Mouse (Mus musculus) left cerebral cortex, postnatal 14 days (tissue): Measurements from ENCODE around the gene Olfr411. TPM values are rescaled to one million over a fixed set of nuclear protein-coding genes. Genes with fewer than 3 reads are reported as not detected.
A peak's percentile ranks its signal among the peaks of the same experiment; 100 is the strongest.

Experiments
- DNase-seq, 2 experiments: peaks; one replicate each; pipeline ENCODE4 v3.0.0; 2021 to 2022; ENCODE audit warnings: low spot score in 2 of 2, mixed read lengths in 1 of 2
- intact Hi-C: fragments of 180-260 bp; cut with DNase I; formaldehyde crosslinking; loops from one replicate; pipeline ENCODE4 v1.15.1; 2025
- long read RNA-seq, 2 experiments: library from polyadenylated mRNA; stranded (forward); transcript quantifications; one replicate each; pipeline ENCODE4 v2.0.0; 2021
- total RNA-seq, 2 experiments: library from RNA; stranded (reverse); gene quantifications; 2 replicates each; pipeline ENCODE4 v1.2.3; 2021

The Olfr411 gene
- total RNA-seq, result not detected
- long read RNA-seq, experiment 1, result 0 reads
- long read RNA-seq, experiment 2, result 0 reads

DNA sequence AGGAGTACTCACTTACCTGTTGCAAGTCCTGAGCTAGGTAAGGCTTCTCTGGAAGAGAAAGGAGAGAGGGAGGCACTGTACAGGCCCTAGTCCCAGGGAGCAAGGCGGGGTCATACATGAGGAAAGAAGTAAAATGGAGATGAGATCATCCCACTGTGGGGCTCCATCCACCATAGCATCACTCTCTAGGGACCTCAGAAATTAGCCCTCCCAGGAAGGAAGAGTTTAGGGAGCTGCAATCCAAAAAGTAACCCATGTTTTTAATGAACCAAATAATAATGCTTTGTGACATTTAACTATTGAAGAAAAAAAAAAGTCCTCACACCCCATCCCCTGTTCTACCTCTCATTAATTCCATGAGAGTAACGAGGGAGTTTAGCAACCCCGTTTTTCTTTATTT lies at the start of gene Olfr411:
Gene Olfr411 (minus strand): TSS at position 101 of the 400 bp plus-strand sequence.
- intact Hi-C loops, result no loop called here
- no peak for DNase-seq

DNA sequence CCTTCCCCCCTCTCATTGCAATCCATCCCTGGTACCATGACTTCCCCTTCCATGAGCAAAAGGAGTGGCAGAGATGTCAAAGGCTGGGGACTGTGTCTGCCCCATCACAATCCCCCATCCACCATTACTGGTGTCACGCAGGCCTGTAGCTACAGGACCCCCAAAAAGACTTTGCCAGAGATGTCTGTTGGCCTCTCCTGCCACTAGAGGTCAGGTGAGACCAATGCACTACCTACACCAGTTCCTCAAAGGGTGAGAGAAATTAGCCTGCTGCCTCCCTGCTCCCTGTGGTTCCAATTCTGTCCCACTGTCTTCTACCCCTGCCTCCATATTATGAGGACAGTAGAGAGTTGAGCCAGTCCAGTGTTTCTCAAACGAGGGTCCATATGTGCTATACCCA lies 49.7 kb upstream of the Olfr411 start:
- intact Hi-C loops, result loop anchor here (5.0 kb wide), 1 partner anchor 125 kb away; no protein-coding TSS in a partner anchor

DNA sequence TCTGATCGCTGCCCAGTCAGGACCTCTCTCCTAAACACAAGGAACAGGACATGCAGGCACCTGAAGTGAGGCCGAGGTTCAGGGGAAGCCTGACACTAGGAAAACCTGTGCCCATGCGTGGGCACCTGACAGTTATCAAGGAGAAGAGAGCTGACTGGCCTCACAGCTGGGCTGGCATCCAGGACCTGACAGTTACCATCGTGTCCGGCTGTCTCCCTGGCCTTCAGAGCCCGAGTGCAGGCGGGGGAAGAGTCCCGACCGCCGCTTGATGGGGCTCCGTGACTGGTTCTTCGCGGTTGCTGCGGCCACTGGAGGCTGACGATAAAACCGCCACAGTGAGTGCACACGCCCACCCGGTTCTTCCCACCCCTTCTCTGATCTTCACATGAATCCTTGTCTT lies 43.1 kb upstream of the Olfr411 start:
- no peak for DNase-seq
- intact Hi-C loops, result no loop called here

More for the DNA sequence above, 49.7 kb upstream of the Olfr411 start:
- DNase-seq, result no peak

DNA sequence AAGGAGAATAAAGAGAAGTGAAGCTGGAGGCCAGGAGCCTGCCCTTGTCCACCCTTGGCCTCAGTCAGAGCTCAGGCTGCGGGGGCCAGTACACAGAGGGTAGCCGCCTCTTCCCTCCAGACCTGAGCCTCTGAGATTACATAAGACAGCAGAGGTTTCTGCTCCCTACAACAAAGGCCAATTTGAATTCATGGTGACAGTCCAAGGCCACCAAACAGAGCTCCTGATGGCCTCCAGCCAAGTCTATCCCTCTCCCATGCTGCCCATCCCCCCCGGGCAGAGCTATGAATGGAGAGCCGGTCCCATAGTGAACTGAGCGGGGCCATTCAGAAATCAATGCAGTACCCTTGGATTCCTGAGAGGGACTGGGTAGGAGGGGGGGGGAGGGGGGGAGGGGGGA lies 41.0 kb upstream of the Olfr411 start:
- peak in 1 of 2 experiments; percentile 39 for DNase-seq
- intact Hi-C loops, result no loop called here

DNA sequence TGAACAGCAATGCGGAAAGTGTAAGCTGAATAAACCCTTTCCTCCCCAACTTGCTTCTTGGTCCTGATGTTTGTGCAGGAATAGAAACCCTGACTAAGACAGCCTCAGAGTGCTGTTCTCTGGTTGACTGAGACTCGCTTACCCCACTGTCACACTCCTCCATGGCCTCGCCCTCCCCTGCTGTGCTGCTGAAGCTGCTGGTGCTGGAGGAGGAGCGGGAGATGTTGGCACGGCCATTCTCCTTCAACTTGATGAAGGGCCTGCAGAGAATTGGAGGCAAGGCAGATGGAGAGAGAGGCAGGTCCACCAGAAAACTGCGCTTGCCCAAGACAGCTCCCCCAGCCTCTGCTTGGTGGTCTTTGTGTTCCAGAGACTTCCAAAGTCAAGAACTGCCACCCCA lies 40.5 kb upstream of the Olfr411 start:
- intact Hi-C loops, result no loop called here
- no peak for DNase-seq

DNA sequence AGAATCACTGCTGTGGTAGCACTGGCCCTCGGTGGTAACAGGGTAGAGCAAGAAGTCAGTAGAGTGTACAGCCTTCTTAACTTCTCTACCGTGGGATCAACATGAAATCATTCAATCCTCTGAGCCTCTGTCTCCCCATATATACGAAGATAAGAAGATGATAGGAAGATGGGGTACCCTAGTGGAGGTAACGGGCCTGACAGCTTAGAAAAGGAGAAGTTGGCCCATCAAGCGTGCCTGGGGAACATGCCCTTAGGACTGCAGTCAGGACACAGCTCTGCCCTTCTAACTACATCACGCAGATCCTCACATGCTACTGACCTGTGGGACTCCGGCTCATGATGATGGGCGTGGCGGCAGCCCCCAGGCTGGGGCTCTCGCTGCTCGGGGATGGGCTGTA lies 39.4 kb upstream of the Olfr411 start:
- no peak for DNase-seq
- intact Hi-C loops, result no loop called here

DNA sequence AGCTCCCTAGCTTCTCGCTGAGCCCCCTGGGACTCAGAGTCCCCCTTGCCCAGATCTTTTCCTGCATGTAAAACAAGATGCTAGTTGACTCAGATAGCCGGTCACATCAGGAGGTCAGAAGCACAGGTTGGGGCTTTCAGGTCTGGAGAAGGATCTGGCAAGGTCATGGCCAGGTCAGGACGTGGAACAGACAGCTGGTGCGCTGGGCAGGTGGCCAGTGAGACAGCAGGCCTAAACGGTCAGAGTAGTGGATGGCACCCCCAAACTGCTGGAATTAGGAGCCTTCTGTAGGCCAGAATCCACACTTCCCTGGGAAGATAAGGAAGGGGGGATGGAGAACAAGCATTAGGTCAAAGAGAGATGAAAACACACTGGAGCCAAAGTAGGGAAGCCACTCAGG lies 34.8 kb upstream of the Olfr411 start:
- intact Hi-C loops, result no loop called here
- DNase-seq, result no peak

DNA sequence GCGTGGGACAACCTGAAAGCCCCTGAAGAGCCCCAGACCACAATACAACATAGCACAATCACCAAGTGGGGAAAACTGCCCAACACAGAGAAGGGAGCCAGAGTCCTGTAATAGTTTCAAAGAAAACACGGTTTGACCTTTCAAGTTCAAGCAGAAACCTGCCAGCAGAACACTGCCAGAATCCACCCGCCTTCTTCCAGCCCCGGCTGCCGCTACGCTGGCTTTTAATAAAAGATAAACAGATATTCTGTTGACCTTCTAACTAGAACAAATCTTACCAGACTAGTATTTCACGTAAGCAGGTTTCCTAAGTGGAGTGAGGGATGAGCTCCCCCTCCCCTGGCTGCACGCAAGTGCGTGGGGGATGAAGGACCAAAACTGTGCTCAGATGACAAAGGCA lies 33.2 kb upstream of the Olfr411 start:
- intact Hi-C loops, result no loop called here
- DNase-seq, result no peak

DNA sequence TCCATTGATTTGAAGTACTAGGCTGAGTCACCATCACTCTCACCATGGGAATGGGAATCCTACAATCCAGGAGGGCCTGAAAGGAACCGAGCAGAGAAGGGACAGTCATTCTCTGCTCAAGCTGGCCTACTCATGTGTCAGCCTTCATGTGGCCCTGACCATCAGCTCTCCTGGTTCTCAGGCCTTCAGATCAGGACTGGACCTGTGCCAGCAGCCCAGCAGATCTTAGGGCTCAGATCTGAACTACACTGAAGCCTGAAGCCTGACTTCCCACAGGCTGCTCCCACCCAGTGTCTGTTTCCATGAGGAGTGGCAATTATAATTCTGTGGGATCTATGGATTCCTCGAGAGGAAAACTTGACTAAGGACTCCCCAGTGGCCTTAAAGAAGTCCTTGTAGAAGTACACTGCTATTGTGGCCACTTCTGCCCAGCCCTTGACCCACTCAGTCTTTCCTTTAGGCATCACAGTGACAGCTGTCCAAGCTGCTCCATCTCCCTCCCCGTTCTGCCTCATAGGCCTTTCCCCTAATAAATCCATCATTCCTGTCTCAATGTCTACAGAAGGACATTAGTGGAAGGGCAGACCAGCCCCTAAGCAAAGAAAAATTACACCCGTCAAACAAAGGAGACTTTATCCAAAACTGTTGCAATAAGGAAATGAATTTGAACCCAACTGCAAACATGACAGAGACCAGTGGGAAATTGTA lies 26.9 kb upstream of the Olfr411 start:
- no peak for DNase-seq
- intact Hi-C loops, result loop anchor here (5.0 to 10.0 kb wide), 2 partner anchors 168 to 1305 kb away; no protein-coding TSS in a partner anchor

DNA sequence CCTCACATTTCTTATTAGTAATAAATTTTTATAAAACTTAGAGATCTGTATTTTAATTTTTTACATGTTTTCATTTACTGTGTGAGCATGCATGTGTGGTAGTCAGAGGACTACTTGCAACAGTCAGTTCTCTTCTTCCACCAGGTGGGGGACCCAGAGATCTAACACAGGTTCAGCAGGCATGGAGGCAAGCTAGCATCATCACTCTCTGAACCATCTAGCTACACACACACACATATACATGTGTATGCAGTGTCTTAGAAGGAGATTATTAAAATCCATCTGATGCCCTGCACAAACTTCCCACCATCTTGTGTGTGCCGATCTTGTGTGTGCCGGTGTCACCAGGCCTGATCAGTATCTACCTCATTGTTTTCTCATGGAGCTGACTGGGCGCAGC lies 24.4 kb upstream of the Olfr411 start:
- DNase-seq, result peak; percentile 84 to 86
- intact Hi-C loops, result loop anchor here (2.0 to 10.0 kb wide), 3 partner anchors 150 to 1302 kb away; no protein-coding TSS in a partner anchor

DNA sequence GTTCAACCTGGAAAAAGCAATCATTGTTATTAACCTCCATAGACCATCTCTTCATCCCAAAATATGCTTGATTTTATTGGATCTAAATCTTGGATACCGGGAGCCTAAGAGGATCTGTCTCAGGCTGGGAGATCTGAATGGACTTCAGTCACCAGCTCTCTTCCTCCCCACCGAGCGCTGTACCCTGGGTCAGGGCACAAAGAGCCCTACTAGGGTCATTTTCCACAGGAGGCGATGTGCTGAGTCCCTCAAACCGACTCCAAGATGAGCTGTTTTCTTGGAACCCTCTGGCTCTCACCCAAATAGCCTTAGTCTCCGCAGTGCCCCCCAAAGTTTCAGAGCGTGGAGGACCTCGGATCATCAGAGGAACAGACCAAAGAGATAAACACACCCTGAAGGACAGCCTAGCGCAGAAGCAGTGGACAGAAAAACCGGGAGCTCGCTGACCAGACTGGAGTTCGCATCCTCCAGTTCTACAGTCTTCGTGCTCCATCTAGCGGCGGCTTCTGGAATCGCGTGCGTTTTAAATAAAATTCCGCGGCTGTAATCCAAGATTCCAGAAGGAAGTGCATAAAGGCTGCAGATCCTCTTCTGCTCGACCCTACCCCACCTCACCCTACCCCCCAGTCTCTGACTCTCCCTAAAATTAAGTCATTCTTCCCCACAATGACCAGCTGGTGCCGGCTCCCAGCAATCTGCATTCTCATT lies 19.1 kb upstream of the Olfr411 start:
- intact Hi-C loops, result loop anchor here (2.0 to 10.0 kb wide), 2 partner anchors 1233 to 1297 kb away; partner anchors contain the start of gene Haspin

DNA sequence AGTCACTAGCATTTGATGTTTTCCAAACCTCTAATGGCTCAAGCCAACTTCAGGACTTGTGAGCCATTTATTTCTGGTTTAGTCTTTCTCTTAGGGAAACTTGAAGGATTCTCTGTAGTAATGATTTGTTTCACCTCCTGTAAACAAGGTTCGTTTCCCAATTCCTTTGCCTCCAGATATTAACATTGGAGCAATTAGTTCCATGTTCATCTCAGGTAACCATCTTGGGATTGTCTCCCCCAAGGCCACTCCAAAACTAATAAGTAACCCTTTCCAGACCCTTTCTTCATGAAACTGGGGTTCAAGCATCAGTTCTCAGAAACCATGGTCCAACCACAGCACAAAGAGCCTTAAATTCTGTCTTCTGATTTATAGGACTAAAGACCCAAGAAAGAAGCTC lies 9.3 kb upstream of the Olfr411 start, which contains the start of gene Olfr412:
Gene Olfr412 (plus strand): TSS at position 301 of the 400 bp plus-strand sequence.
- intact Hi-C loops, result no loop called here
- no peak for DNase-seq

More for the DNA sequence above, 19.1 kb upstream of the Olfr411 start:
- DNase-seq, result peak; percentile 72 to 89

DNA sequence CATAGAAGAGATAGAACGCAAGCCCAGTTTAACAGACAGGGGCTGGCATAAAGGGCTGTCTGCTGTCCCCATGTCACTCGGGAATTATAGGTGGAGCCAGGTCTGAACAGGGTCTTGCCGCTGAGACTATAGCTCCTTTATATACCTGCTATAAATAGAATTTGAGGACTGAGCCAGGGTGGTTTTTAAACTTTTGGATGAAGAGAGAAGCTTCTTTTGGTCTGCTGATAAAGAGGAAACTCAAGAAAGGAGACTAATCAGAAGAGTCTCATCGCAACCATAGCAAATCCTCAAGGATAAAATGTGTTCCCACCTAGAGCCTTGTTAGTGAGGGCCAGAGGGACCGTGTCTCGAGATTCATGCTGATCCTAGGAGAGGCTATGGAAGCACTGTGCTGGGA lies 14.5 kb downstream of the Olfr411 start, which contains the start of gene Olfr410:
Gene Olfr410 (minus strand): TSS at position 101 of the 400 bp plus-strand sequence.
- no peak for DNase-seq
- intact Hi-C loops, result no loop called here

DNA sequence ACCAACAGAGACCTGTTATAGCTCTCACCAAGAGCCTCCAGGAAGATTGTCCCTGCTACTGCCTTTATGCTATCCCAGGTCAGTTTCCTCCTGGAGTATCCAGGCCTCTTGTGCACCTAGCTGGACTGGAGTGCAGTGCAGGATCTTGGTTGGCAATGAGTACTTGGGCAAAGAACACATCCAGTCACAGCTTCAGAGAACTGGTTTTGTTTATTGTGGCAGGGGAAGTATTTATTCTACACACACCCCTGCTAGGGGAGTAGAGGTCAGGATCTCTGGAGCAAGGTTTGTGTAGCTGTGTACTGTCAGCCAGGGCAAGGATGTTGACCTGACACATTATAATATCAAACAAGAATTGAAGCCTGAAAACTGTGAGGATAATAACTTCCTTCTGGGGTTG lies 23.7 kb downstream of the Olfr411 start:
- no peak for DNase-seq
- intact Hi-C loops, result no loop called here

DNA sequence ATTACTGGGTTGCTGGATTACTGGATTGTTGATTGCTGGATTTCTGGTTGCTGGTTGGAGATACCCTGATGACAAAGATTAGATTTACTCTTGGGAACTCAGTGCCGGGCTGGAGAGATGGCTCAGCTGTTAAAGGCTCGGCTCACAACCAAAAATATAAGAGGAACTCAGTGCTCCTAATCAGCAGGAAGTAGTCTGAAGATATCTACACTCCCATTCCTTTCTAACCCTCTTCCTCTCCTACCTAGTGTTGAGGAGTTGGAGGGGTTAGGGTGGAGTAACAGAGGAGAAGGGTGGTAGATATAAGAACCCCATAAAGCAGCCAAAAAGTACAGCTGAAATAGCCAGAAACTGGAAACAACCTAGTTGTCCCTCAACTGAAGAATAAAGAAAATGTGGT lies 26.4 kb downstream of the Olfr411 start:
- DNase-seq, result no peak
- intact Hi-C loops, result no loop called here

Other genes starting within 250 kb of the Olfr411 start
- gene Olfr401, start 238.9 kb downstream of the Olfr411 start, total RNA-seq, result not detected
- gene Olfr402, start 199.1 kb downstream of the Olfr411 start, total RNA-seq, result not detected
- not detected for gene Olfr403, start 166.4 kb downstream of the Olfr411 start, total RNA-seq
- not detected for gene Olfr43, start 141.3 kb downstream of the Olfr411 start, total RNA-seq
- gene Olfr406, start 92.8 kb downstream of the Olfr411 start, total RNA-seq, result not detected
- gene Olfr59, start 68.9 kb downstream of the Olfr411 start, total RNA-seq, result not detected
- gene Olfr410, start 14.6 kb downstream of the Olfr411 start, total RNA-seq, result not detected
- not detected for gene Olfr412, start 9.4 kb upstream of the Olfr411 start, total RNA-seq